1 mouse cellular context compared by ENCODE assay signal in the genomic region with DNA sequence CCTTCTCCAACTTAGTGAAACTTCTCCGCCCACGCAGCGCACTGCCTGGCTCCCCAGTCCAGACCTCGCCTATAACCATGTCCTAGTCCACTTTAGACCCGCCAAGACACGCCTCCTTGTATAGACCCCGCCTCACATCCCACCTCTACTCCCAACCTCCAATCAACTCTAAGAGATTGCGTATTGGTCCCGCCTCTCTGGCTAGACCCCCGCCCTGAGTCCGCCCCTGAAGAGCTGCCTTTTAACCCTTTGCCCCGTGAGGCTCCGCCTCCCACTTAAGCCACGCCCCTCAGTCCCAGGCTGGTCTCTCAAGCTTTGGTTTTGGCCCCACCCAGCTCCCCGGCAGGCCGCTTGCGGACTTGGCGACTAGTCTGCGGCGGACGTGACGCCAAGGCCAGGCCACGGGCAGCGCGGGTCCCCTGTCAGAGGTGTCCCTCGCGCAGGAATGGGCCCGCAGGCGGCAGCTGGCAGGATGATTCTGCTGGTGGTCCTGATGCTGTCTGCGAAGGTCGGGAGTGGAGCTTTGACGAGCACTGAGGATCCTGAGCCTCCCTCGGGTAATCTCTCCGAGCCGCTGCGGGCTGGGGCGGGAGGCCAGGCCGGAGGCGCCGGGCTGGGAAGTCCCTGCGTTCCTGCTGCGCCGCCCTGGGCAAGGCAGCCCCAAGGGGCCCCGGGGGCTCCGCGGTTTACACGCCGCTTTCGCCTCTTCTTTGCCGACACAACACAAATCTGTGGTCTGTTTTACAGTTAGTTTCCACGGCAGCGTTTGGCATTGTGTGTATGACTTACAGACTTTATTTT.
A peak's percentile ranks its signal among the peaks of the same experiment; 100 is the strongest.
TF ChIP-seq lines count a peak whose summit lies in the region.

Gene Ifngr1 (plus strand): TSS at position 309 of the 801 bp plus-strand sequence.

TF ChIP-seq in CH12.LX, 34 proteins besides CTCF, POLR2A, EP300 and RAD21 (continued from another document):
- TF ChIP-seq IRF4 (IDR thresholded peaks at IDR 0.05; ENCODE audit: low read depth, low read length) (peak; percentile 87), E2F4 (IDR thresholded peaks at IDR 0.05; ENCODE audit: insufficient replicate concordance, low read depth, low read length) (no peak), MEF2A (IDR thresholded peaks at IDR 0.05; ENCODE audit: borderline replicate concordance, low read depth, low read length) (0 out of 2 replicates have a peak, but pooled peaks have one; percentile 36), JUN (IDR thresholded peaks at IDR 0.05; ENCODE audit: insufficient read depth, low read depth, low read length) (no peak), ZC3H11A (IDR thresholded peaks at IDR 0.05; ENCODE audit: low read depth, low read length) (no peak), MXI1 (IDR thresholded peaks at IDR 0.05; ENCODE audit: low read depth, low read length) (peak; percentile 60), NRF1 (IDR thresholded peaks at IDR 0.05; ENCODE audit: low read depth, low read length) (peak; percentile 46), USF1 (IDR thresholded peaks at IDR 0.05; ENCODE audit: low read depth, low read length) (no peak), CHD2 (IDR thresholded peaks at IDR 0.05; ENCODE audit: low read length) (no peak; the same call in 1 of the 2 replicates), SIN3A (IDR thresholded peaks at IDR 0.05; ENCODE audit: low read length) (peak; percentile 55), SMC3 (IDR thresholded peaks at IDR 0.05; ENCODE audit: low read depth, low read length) (no peak), KAT2A (IDR thresholded peaks at IDR 0.05; ENCODE audit: insufficient replicate concordance, low read length) (0 out of 2 replicates have a peak, but pooled peaks have one; percentile 45), MAFK (IDR thresholded peaks at IDR 0.05; ENCODE audit: insufficient replicate concordance, low read length) (peak; percentile 53; the same call in 1 of the 2 replicates), RCOR1 (conservative IDR thresholded peaks at IDR 0.05; ENCODE audit: low read depth, low read length) (no peak), JUND (conservative IDR thresholded peaks at IDR 0.05; ENCODE audit: low read depth, low read length) (no peak), ZNF384 (IDR thresholded peaks at IDR 0.05; ENCODE audit: low read depth, low read length) (no peak), TBP (conservative IDR thresholded peaks at IDR 0.05; ENCODE audit: low read depth, low read length) (peak; percentile 95; the same call in 1 of the 2 replicates), GABPA (IDR thresholded peaks at IDR 0.05; ENCODE audit: insufficient replicate concordance, low read depth, low read length) (no peak), TCF12 (IDR thresholded peaks at IDR 0.05; ENCODE audit: low read depth, low read length) (peak; percentile 75), ELF1 (IDR thresholded peaks at IDR 0.05; ENCODE audit: low read depth, low read length) (peak; percentile 16; the same call in 1 of the 2 replicates), UBTF (IDR thresholded peaks at IDR 0.05; ENCODE audit: low read depth, low read length) (peak; percentile 90)
